Comparison of ENCODE assay signal across 12 mouse cellular contexts in genomic region chr2:6363126-6363525, GRCm38 (mm10). TPM values are rescaled to one million over a fixed set of nuclear protein-coding genes. Genes with fewer than 3 reads are reported as not detected.
A peak's percentile ranks its signal among the peaks of the same experiment; 100 is the strongest.
DNase-seq lines count a peak whose midpoint lies in the region; ATAC-seq and TF ChIP-seq lines count a peak whose summit lies in the region.
"Had no signal": no experiment of that assay in that cellular context is flagged by ENCODE, and none has a peak within 500 bp of the region (broad histone marks: within the 10 kb centered on the region; RNA-seq: fewer than 3 reads in every experiment).

No protein-coding gene starts in this region.

- H3K27me3 ChIP-seq in liver, embryonic 13.5 days: no peaks in the 10 kb centered on the region
- no peaks in the 10 kb centered on the region for H3K27me3 ChIP-seq in E14TG2a.4 (ENCODE audit: insufficient read depth, low read length)
- no peaks in the 10 kb centered on the region for H3K27me3 ChIP-seq in embryonic facial prominence, embryonic 12.5 days
- no peaks in the 10 kb centered on the region for H3K27me3 ChIP-seq in forebrain, embryonic 12.5 days
- H3K27me3 ChIP-seq in forebrain, embryonic 13.5 days: no peaks in the 10 kb centered on the region
- H3K27me3 ChIP-seq: hindbrain, embryonic 15.5 days had no signal

- no peak for TF ChIP-seq CTCF in E14TG2a.4 (conservative IDR thresholded peaks at IDR 0.05; ENCODE audit: low read length)

- H3K4me2 ChIP-seq in liver, embryonic 13.5 days: no peak overlapping the region
- no peak overlapping the region for H3K4me2 ChIP-seq in embryonic facial prominence, embryonic 12.5 days (replicated peaks)
- no peak overlapping the region for H3K4me2 ChIP-seq in forebrain, embryonic 12.5 days
- H3K4me2 ChIP-seq in forebrain, embryonic 13.5 days: no peak overlapping the region
- H3K4me2 ChIP-seq: hindbrain, embryonic 15.5 days had no signal

- no peak for ATAC-seq in liver, embryonic 13.5 days (ENCODE audit: low read depth)
- no peak for ATAC-seq in embryonic facial prominence, embryonic 12.5 days (ENCODE audit: insufficient number of reproducible peaks, insufficient read depth, low FRiP score, low TSS enrichment)
- ATAC-seq in megakaryocyte progenitor cell, adult 5-6 weeks (replicated peaks; ENCODE audit: poor library complexity): peak; percentile 65
- ATAC-seq in forebrain, embryonic 12.5 days (ENCODE audit: low FRiP score): no peak
- no peak for ATAC-seq in forebrain, embryonic 13.5 days

- WGBS in liver, embryonic 13.5 days (ENCODE audit: insufficient replicate concordance): 57% methylated on average over 13 of the region's 13 CpGs
- 56% methylated on average over 13 of the region's 13 CpGs for WGBS in embryonic facial prominence, embryonic 12.5 days
- WGBS in forebrain, embryonic 12.5 days: 81% methylated on average over 13 of the region's 13 CpGs
- 84% methylated on average over 13 of the region's 13 CpGs for WGBS in forebrain, embryonic 13.5 days

- H3K9ac ChIP-seq in liver, embryonic 13.5 days: no peak overlapping the region
- no peak overlapping the region for H3K9ac ChIP-seq in embryonic facial prominence, embryonic 12.5 days
- H3K9ac ChIP-seq in forebrain, embryonic 12.5 days: no peak overlapping the region
- H3K9ac ChIP-seq in forebrain, embryonic 13.5 days: no peak overlapping the region
- H3K9ac ChIP-seq: hindbrain, embryonic 15.5 days had no signal

- 0 out of 2 replicates have a peak overlapping the region, but pooled peaks have one; percentile 2 for H3K27ac ChIP-seq in liver, embryonic 13.5 days
- 0 out of 2 replicates have a peak overlapping the region, but pooled peaks have one; percentile 11 for H3K27ac ChIP-seq in embryonic facial prominence, embryonic 12.5 days
- H3K27ac ChIP-seq in forebrain, embryonic 12.5 days: no peak overlapping the region
- no peak overlapping the region for H3K27ac ChIP-seq in forebrain, embryonic 13.5 days
- H3K27ac ChIP-seq: hindbrain, embryonic 15.5 days had no signal

- H3K4me3 ChIP-seq in liver, embryonic 13.5 days (replicated peaks): no peak overlapping the region
- peak overlapping the region; percentile 20; the same call in 1 of the 2 replicates for H3K4me3 ChIP-seq in E14TG2a.4 (replicated peaks; ENCODE audit: low read length)
- no peak overlapping the region for H3K4me3 ChIP-seq in embryonic facial prominence, embryonic 12.5 days
- no peak overlapping the region for H3K4me3 ChIP-seq in forebrain, embryonic 12.5 days (replicated peaks)
- no peak overlapping the region for H3K4me3 ChIP-seq in forebrain, embryonic 13.5 days
- H3K4me3 ChIP-seq: hindbrain, embryonic 15.5 days had no signal

- H3K4me1 ChIP-seq in liver, embryonic 13.5 days (replicated peaks): peaks cover 64% of the 10 kb centered on the region
- H3K4me1 ChIP-seq in E14TG2a.4 (replicated peaks; ENCODE audit: low read depth, low read length): peaks cover 47% of the 10 kb centered on the region
- H3K4me1 ChIP-seq in embryonic facial prominence, embryonic 12.5 days: peaks cover 27% of the 10 kb centered on the region
- H3K4me1 ChIP-seq in forebrain, embryonic 12.5 days: peaks cover 20% of the 10 kb centered on the region
- H3K4me1 ChIP-seq in forebrain, embryonic 13.5 days: peaks cover 17% of the 10 kb centered on the region

- no peak for DNase-seq in liver, embryonic 13.5 days
- DNase-seq in liver: no peak
- no peak for DNase-seq in spleen, adult 18-20 months
- DNase-seq: cerebellum, postnatal 10 days; gastrocnemius, postnatal 10 days; right cerebral cortex, adult 18-20 months had no signal

- no peaks in the 10 kb centered on the region for H3K9me3 ChIP-seq in liver, embryonic 13.5 days (replicated peaks)
- no peaks in the 10 kb centered on the region for H3K9me3 ChIP-seq in E14TG2a.4 (ENCODE audit: low read length)
- H3K9me3 ChIP-seq in embryonic facial prominence, embryonic 12.5 days: no peaks in the 10 kb centered on the region
- H3K9me3 ChIP-seq in forebrain, embryonic 12.5 days: no peaks in the 10 kb centered on the region
- no peaks in the 10 kb centered on the region for H3K9me3 ChIP-seq in forebrain, embryonic 13.5 days (replicated peaks)
- H3K9me3 ChIP-seq: hindbrain, embryonic 15.5 days had no signal

- no peaks in the 10 kb centered on the region for H3K36me3 ChIP-seq in liver, embryonic 13.5 days
- no peaks in the 10 kb centered on the region for H3K36me3 ChIP-seq in E14TG2a.4 (ENCODE audit: insufficient read depth, low read length)
- no peaks in the 10 kb centered on the region for H3K36me3 ChIP-seq in embryonic facial prominence, embryonic 12.5 days
- H3K36me3 ChIP-seq in forebrain, embryonic 12.5 days (replicated peaks): no peaks in the 10 kb centered on the region
- H3K36me3 ChIP-seq in forebrain, embryonic 13.5 days (ENCODE audit: poor library complexity, severe bottlenecking): no peaks in the 10 kb centered on the region
- H3K36me3 ChIP-seq: hindbrain, embryonic 15.5 days had no signal

RNA-seq across cellular contexts. Expression of gene Usp6nl, which starts 40.7 kb away (rescaled TPM):
- 3.4 and 5.5 TPM in 2 replicates for polyA plus RNA-seq in liver, embryonic 13.5 days (2015; fragmentation: Nextera tagmentation; extraction: Ambion mirVana)
- 15.7 and 16.5 TPM in 2 replicates for polyA plus RNA-seq in embryonic facial prominence, embryonic 12.5 days (2016; fragmentation: Nextera tagmentation; extraction: Ambion mirVana)
- total RNA-seq in megakaryocyte progenitor cell, adult 5-6 weeks (2015): 13.3 and 19.2 TPM in 2 replicates
- total RNA-seq in megakaryocyte progenitor cell, adult 5-6 weeks (2017): 7.0 and 8.8 TPM in 2 replicates
- 13.7 and 15.8 TPM in 2 replicates for polyA plus RNA-seq in forebrain, embryonic 12.5 days (2016; fragmentation: Nextera tagmentation; extraction: Ambion mirVana)
- polyA plus RNA-seq in forebrain, embryonic 13.5 days (2015; fragmentation: Nextera tagmentation; extraction: Ambion mirVana): 6.9 and 8.0 TPM in 2 replicates

Comparison
In these comparisons a context has a peak if more than half of its experiments do, and no peak if none do; other contexts are left out.
1. H3K27ac ChIP-seq: peak in liver, embryonic 13.5 days (single experiment) and embryonic facial prominence, embryonic 12.5 days (single experiment); none in forebrain, embryonic 12.5 days (single experiment) and forebrain, embryonic 13.5 days (single experiment).